Mouse (Mus musculus) forebrain, postnatal 0 days (tissue): ENCODE measurements around the gene Nudt12. TPM values are rescaled to one million over a fixed set of nuclear protein-coding genes. Genes with fewer than 3 reads are reported as not detected.

Experiments used
- ATAC-seq: fragments of 200-750 bp; cut with Nextera tagmentation; 2 replicates; pipeline ENCODE4 v1.8.0; 2017; ENCODE audit warnings: mild to moderate bottlenecking, moderate library complexity
- DNase-seq: peaks from one replicate; pipeline ENCODE4 v3.0.0-alpha.2; 2015
- H3K27ac ChIP-seq: fragments of 300-500 bp; sonication (generic); 2 replicates; pipeline ENCODE4 v1.5.1; 2014; ENCODE audit warnings: low read depth, mild to moderate bottlenecking, antibody characterized with exemption, low read length, moderate library complexity, mixed read lengths
- H3K27me3 ChIP-seq: fragments of 300-500 bp; sonication (generic); 2 replicates; pipeline ENCODE4 v1.6.1; 2014; ENCODE audit warnings: mild to moderate bottlenecking, low read length, mixed read lengths; ENCODE audit not compliant: insufficient read depth
- H3K36me3 ChIP-seq: fragments of 300-500 bp; sonication (generic); 2 replicates; pipeline ENCODE4 v1.6.1; 2014; ENCODE audit warnings: mild to moderate bottlenecking, moderate library complexity; ENCODE audit not compliant: insufficient read depth
- H3K4me1 ChIP-seq: fragments of 300-500 bp; sonication (generic); 2 replicates; pipeline ENCODE4 v1.6.1; 2014; ENCODE audit warnings: antibody characterized with exemption; ENCODE audit not compliant: insufficient read depth
- H3K4me2 ChIP-seq: fragments of 300-500 bp; sonication (generic); 2 replicates; pipeline ENCODE4 v1.6.1; 2014; ENCODE audit warnings: low read depth, mild to moderate bottlenecking, moderate library complexity
- H3K4me3 ChIP-seq: fragments of 300-500 bp; sonication (generic); 2 replicates; pipeline ENCODE4 v1.5.1; 2014; ENCODE audit warnings: low read depth, low read length, mixed read lengths
- H3K9ac ChIP-seq: fragments of 300-500 bp; sonication (generic); 2 replicates; pipeline ENCODE4 v1.6.1; 2014; ENCODE audit warnings: mild to moderate bottlenecking
- H3K9me3 ChIP-seq: fragments of 300-500 bp; sonication (generic); 2 replicates; pipeline ENCODE4 v1.6.1; 2016; ENCODE audit warnings: low read length
- CTCF ChIP-seq: sonication (generic); IDR thresholded peaks from 2 replicates; pipeline ENCODE4 v1.5.1; 2016; ENCODE audit warnings: antibody characterized with exemption, control low read depth, low read depth
- WGBS: fragments of 180-500 bp; shearing (Covaris S2); extraction: QIAGEN DNeasy Blood & Tissue Kit; methylation state at CpG from one replicate; pipeline ENCODE4 v1.1.7; 2014; 5-methylcytosine and 5-hydroxymethylcytosine counted together
- polyA plus RNA-seq: library from polyadenylated mRNA; unstranded; fragments of >200 nt; fragmentation: Nextera tagmentation; extraction: Ambion mirVana; gene quantifications from 2 replicates; pipeline ENCODE4 v1.2.1, GENCODE M21; 2015
- total RNA-seq: library from RNA; depleted of rRNA; stranded (reverse); fragments of >200 nt; gene quantifications from 2 replicates; pipeline ENCODE4 v1.2.3, GENCODE M21; 2014; rRNA removed

Nudt12 gene
- 2.9 and 4.2 TPM in 2 replicates for total RNA-seq
- 1.2 and 2.5 TPM in 2 replicates for polyA plus RNA-seq

DNA sequence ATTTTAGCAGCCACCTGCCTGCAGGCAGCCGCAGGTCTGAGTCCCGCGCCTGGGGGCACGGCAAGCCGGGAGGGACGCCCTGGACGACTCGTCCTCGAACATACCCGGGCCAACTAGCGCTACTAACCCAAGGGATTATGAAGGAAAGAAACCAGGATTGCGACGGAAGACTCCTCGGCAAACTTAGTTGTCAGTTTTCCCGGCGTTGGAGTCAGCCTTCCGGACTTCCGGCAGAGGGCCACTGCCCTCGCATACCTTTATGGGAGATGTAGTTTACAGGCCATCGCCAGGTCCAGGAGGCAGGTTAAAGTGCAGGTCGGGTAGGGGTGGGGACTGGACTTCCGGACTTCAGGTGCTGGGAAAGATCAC is at the start of gene Nudt12:
Nudt12 (minus strand) TSS at position 282 of the 369 bp plus-strand sequence.
- no peaks in the 10 kb centered on the region for H3K27me3 ChIP-seq
- H3K36me3 ChIP-seq = no peaks in the 10 kb centered on the region
- ATAC-seq (peak; percentile 85), DNase-seq (peak; percentile 41)
- H3K4me1 ChIP-seq = no peaks in the 10 kb centered on the region
- peak within 1 kb of the TSS; percentile 57 for H3K4me2 ChIP-seq
- H3K4me3 ChIP-seq = peak within 1 kb of the TSS; percentile 55
- no peak within 1 kb of the TSS for H3K27ac ChIP-seq
- whole genome bisulfite sequencing = 0% methylated on average over 22 of the region's 22 CpGs
- H3K9ac ChIP-seq = peak within 1 kb of the TSS; percentile 34
- no peaks in the 10 kb centered on the region for H3K9me3 ChIP-seq
- TF ChIP-seq CTCF = peak; percentile 40

DNA sequence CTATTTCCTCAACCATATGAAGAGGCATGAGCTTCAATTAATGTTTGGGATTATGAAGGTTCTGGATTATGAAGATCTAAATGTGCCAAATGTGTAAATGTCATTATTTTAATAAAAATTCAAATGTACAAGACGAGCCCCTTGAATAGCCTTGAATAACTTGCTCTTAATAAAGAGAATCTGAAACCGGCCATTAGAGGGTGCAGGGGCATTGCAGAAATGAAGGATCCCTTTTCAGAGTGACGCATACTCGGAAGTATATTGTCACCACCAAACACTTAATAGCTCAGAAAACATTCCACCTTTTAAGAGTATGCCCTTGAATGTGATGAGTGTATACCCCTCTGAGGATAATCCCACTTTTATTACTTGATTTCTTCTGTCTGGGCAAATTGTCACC is 40.1 kb upstream of the Nudt12 start:
- DNase-seq = peak; percentile 24

GRCm38 (mm10) chr17:59039754-59040153 is 26.6 kb upstream of the Nudt12 start:
- Histone ChIP-seq H3K4me2 (no peak overlapping the region), H3K27me3 (no peaks in the 10 kb centered on the region), H3K27ac (no peak overlapping the region), H3K36me3 (no peaks in the 10 kb centered on the region), H3K9ac (no peak overlapping the region), H3K9me3 (no peaks in the 10 kb centered on the region), H3K4me1 (no peaks in the 10 kb centered on the region), H3K4me3 (no peak overlapping the region)
- peak; percentile 47; the same call in 1 of the 2 replicates for ATAC-seq
- TF ChIP-seq CTCF = peak; percentile 69
- 23% methylated on average over 5 of the region's 5 CpGs for WGBS
- DNase-seq = peak; percentile 80

More for the DNA sequence above, 40.1 kb upstream of the Nudt12 start:
- ATAC-seq = no peak
- no peak overlapping the region for H3K4me2 ChIP-seq
- peak; percentile 53 for TF ChIP-seq CTCF
- no peaks in the 10 kb centered on the region for H3K27me3 ChIP-seq
- no peak overlapping the region for H3K9ac ChIP-seq
- no peaks in the 10 kb centered on the region for H3K4me1 ChIP-seq
- H3K9me3 ChIP-seq = no peaks in the 10 kb centered on the region
- H3K27ac ChIP-seq = no peak overlapping the region
- 36% methylated on average over 4 of the region's 4 CpGs for WGBS
- H3K4me3 ChIP-seq = no peak overlapping the region
- H3K36me3 ChIP-seq = no peaks in the 10 kb centered on the region

- no peak overlapping the region for H3K27ac ChIP-seq
- ATAC-seq (no peak), DNase-seq (no peak)
- WGBS = 96% methylated on average over 3 of the region's 3 CpGs
- H3K4me3 ChIP-seq = no peak overlapping the region
- H3K9ac ChIP-seq = no peak overlapping the region
- TF ChIP-seq CTCF = no peak
- no peaks in the 10 kb centered on the region for H3K36me3 ChIP-seq
- H3K9me3 ChIP-seq = no peaks in the 10 kb centered on the region
- H3K4me1 ChIP-seq = no peaks in the 10 kb centered on the region
- H3K4me2 ChIP-seq = no peak overlapping the region
- no peaks in the 10 kb centered on the region for H3K27me3 ChIP-seq
Measured at GRCm38 (mm10) chr17:59033445-59033844, 20.3 kb upstream of the Nudt12 start.

GRCm38 (mm10) chr17:59026336-59026735 is 13.2 kb upstream of the Nudt12 start:
- DNase-seq = no peak
- no peaks in the 10 kb centered on the region for H3K9me3 ChIP-seq
- H3K4me1 ChIP-seq = no peaks in the 10 kb centered on the region
- H3K4me3 ChIP-seq = no peak overlapping the region
- no peak overlapping the region for H3K27ac ChIP-seq
- no peak overlapping the region for H3K9ac ChIP-seq
- no peak for TF ChIP-seq CTCF
- no peaks in the 10 kb centered on the region for H3K27me3 ChIP-seq
- 71% methylated on average over 3 of the region's 3 CpGs for WGBS
- H3K36me3 ChIP-seq = no peaks in the 10 kb centered on the region
- ATAC-seq = no peak
- H3K4me2 ChIP-seq = no peak overlapping the region

DNA sequence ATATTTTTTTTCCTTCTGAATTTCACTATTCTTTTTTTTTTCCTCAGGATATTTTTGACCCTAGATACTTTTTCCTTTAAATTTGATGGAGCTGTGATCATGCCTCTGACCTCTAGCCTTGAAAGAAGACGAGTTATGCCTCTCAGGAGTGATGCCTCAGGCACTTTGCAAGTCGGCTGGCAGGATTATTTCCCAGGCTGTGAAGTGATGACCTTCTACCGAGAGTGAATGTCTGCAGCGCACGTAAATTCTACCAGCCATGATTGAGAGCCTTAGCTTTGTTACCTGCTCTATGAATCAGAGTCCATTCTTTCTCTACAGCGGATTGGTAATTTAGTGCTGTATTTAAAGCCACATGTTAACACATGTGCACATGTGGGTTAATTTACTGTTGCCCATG is 11.3 kb upstream of the Nudt12 start:
- Histone ChIP-seq H3K27ac (no peak overlapping the region), H3K4me1 (no peaks in the 10 kb centered on the region), H3K4me3 (no peak overlapping the region), H3K36me3 (no peaks in the 10 kb centered on the region), H3K4me2 (no peak overlapping the region), H3K9me3 (no peaks in the 10 kb centered on the region), H3K9ac (no peak overlapping the region), H3K27me3 (no peaks in the 10 kb centered on the region)
- 15% methylated on average over 6 of the region's 6 CpGs for WGBS
- TF ChIP-seq CTCF = no peak
- ATAC-seq = no peak
- no peak for DNase-seq

DNA sequence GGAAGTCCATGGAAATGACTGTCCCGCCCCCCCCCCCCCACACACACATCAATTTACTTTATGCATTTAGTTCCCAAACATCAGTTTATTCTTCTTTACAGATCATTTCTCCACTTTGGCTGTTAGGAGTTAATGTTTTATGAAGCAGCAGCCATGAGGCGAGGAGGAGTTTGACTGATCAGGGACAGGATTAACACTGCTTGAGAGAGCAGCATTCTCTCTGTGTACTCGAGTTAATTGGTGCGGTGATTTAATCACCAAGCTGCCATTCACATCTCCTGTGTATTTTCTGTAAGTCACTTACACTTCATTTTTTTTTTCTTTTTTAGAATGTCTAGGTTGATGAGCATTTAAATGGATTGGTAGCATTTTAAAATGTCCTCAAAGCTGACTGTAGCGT is 10.8 kb upstream of the Nudt12 start:
- H3K36me3 ChIP-seq = no peaks in the 10 kb centered on the region
- DNase-seq (peak; percentile 18), ATAC-seq (peak; percentile 67)
- H3K4me1 ChIP-seq = no peaks in the 10 kb centered on the region
- H3K9ac ChIP-seq = no peak overlapping the region
- H3K9me3 ChIP-seq = no peaks in the 10 kb centered on the region
- TF ChIP-seq CTCF = no peak
- H3K27ac ChIP-seq = no peak overlapping the region
- 10% methylated on average over 5 of the region's 5 CpGs for WGBS
- no peak overlapping the region for H3K4me2 ChIP-seq
- H3K27me3 ChIP-seq = no peaks in the 10 kb centered on the region
- H3K4me3 ChIP-seq = no peak overlapping the region
